Mouse (Mus musculus) myocyte (in vitro differentiated cells): Measurements from ENCODE around the gene Gatad2a.

ENCODE experiments used
- CEBPB ChIP-seq: IDR thresholded peaks from 2 replicates; pipeline ENCODE4 v1.6.1; 2011; ENCODE audit warnings: mild to moderate bottlenecking, moderate library complexity; ENCODE audit not compliant: poor library complexity, insufficient read depth, severe bottlenecking
- E2F4 ChIP-seq: IDR thresholded peaks from one replicate; pipeline ENCODE4 v1.6.1; 2011; ENCODE audit warnings: mild to moderate bottlenecking, control low read depth, moderate library complexity; ENCODE audit not compliant: insufficient read depth
- MAX ChIP-seq: IDR thresholded peaks from one replicate; pipeline ENCODE4 v1.6.1; 2011; ENCODE audit warnings: low read depth, mild to moderate bottlenecking, control low read depth
- MYOD1 ChIP-seq, 3 experiments: IDR thresholded peaks; one replicate each; pipeline ENCODE4 v1.6.1; 2011; ENCODE audit warnings: control low read depth in 2 of 3, low read depth in 2 of 3, mild to moderate bottlenecking in 2 of 3, moderate library complexity in 1 of 3; ENCODE audit not compliant: insufficient read length in 2 of 3, control insufficient read depth in 1 of 3
- MYOG ChIP-seq, 3 experiments: IDR thresholded peaks; one replicate each; pipeline ENCODE4 v1.6.1; 2011; ENCODE audit warnings: control low read depth in 2 of 3, low read depth in 2 of 3, mild to moderate bottlenecking in 2 of 3; ENCODE audit not compliant: insufficient read length in 2 of 3, control insufficient read depth in 1 of 3, insufficient read depth in 1 of 3
- POLR2A ChIP-seq: IDR thresholded peaks from one replicate; pipeline ENCODE4 v1.6.1; 2011; ENCODE audit warnings: low read depth, mild to moderate bottlenecking, control low read depth, moderate library complexity; ENCODE audit not compliant: insufficient read length
- REST ChIP-seq: IDR thresholded peaks from one replicate; pipeline ENCODE4 v1.6.1; 2011; ENCODE audit warnings: mild to moderate bottlenecking, control low read depth, moderate library complexity; ENCODE audit not compliant: insufficient read depth, insufficient read length
- TCF12 ChIP-seq: IDR thresholded peaks from one replicate; pipeline ENCODE4 v1.6.1; 2011; ENCODE audit warnings: mild to moderate bottlenecking, control low read depth; ENCODE audit not compliant: poor library complexity, insufficient read depth, severe bottlenecking
- TCF3 ChIP-seq: IDR thresholded peaks from one replicate; pipeline ENCODE4 v1.6.1; 2011; ENCODE audit warnings: low read depth, control low read depth; ENCODE audit not compliant: insufficient read length
- USF1 ChIP-seq: IDR thresholded peaks from one replicate; pipeline ENCODE4 v1.6.1; 2011; ENCODE audit warnings: low read depth, mild to moderate bottlenecking, control low read depth, moderate library complexity

GRCm38 (mm10) chr8:69864180-69864579, 132.0 kb downstream of the Gatad2a start:
- no peak for TF ChIP-seq TCF12
- TF ChIP-seq CEBPB = no peak
- TF ChIP-seq MYOG (IDR thresholded peaks at IDR 0.05; ENCODE audit: control insufficient read depth in 1 of 3, insufficient read depth in 1 of 3, insufficient read length in 2 of 3, low read depth in 2 of 3) = no peak
- TF ChIP-seq E2F4 = no peak
- TF ChIP-seq MAX = no peak
- no peak for TF ChIP-seq POLR2A
- TF ChIP-seq MYOD1 (IDR thresholded peaks at IDR 0.05; ENCODE audit: control insufficient read depth in 1 of 3, insufficient read length in 2 of 3, low read depth in 2 of 3) = peak in 1 of 3 experiments; percentile 7
- no peak for TF ChIP-seq USF1
- TF ChIP-seq TCF3 = no peak
- TF ChIP-seq REST = no peak
